Mouse (Mus musculus): ENCODE measurements around the gene Snapin.
A peak's percentile ranks its signal among the peaks of the same experiment; 100 is the strongest.

The Snapin gene

DNA sequence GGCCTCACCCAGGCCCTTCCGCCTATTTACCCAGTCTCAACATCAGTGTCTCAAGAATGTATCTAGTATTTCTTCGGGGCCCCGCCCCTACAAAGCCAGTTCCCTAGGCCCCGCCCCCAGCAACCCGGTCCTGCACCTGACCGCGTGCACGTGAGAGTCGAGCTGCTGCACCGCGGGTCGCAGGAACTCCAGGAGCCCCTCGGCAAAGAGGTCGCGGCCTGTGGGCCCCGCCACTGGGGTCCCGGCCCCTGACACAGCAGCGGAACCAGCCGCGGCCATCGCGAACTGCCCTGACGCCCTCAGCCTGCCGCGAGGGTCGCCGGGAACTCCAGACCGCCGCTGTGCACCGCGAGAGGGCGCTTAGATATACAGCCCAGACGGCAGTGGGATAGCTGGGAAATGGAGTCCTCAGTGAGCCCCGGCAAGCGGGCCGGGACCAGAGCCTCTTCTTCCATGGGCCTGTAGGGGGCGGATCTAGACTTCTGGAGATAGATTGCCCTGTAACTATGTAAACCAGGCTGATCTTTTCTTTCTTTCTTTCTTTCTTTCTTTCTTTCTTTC, at the start of gene Snapin:
Gene Snapin, minus strand, starts transcription at position 338 of the 561 bp plus-strand sequence.
- peak; percentile 97 for DNase-seq (ENCODE audit: low spot score)

DNA sequence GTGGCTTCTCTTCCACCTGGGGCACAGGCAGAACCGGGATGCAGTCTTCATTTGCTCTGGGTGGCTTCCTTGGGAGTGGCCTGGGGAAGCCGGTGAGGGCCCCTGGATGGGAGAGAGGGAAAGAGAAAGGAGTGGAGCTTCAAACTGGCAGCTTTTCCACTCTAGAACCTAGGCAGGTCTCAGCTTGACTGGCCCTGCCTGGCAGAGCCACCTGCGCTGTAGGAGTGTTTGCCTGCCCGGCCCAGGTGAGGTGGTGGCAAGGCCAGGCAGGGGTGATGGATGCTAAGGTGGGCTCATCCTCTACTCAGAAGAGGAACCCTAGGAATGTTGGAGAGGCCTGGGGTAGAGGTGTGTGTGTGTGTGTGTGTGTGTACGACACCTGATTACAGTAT, 47.1 kb upstream of the Snapin start:
- DNase-seq (ENCODE audit: low spot score), result no peak

DNA sequence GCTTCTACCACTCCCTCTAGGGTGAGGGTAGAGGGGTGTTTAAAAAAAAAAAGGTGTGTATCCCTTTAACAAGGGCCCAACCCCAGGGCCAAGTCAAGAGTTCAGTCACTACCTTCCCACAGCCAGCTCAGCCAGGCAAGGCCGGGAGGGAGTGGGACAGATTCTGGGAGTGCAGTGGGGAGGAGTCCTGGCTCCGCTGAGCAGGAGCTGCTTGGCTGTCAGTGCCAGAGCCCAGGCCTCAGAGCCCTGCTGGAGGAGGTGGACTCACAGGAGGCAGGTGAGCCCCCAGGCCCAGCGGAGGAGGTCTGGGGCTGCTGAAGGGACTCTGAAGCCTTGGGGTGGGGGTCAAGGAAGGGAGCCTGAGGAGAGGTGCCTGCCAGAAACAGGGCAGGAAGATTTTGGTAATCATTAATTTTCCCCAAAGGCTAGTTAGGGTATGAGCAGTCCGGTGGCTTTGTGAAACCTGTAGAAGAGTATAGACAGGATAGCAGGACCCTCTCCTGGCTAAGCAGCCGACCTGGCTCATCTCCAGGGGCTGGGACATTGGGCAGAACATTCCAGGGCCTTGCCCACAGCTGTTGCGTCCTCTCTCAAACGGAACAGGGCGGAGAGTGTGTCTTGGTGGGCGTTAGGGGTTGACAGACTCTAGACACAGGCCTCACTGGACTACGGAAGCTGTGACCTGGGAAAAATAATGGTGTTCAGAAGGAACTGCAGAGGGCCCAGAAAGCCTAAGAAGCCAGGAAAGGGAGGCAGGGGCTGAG, 46.5 kb upstream of the Snapin start, which contains the start of gene S100a16:
Gene S100a16, plus strand, starts transcription at position 114 of the 764 bp plus-strand sequence.
- DNase-seq (ENCODE audit: low spot score), result no peak

- DNase-seq (ENCODE audit: low spot score), result no peak
Measured at GRCm38 (mm10) chr3:90535446-90535845, 44.6 kb upstream of the Snapin start.

- no peak for DNase-seq (ENCODE audit: low spot score)
Measured at GRCm38 (mm10) chr3:90531713-90532112, 40.9 kb upstream of the Snapin start.

GRCm38 (mm10) chr3:90527291-90527873, 36.5 kb upstream of the Snapin start:
- no peak for DNase-seq (ENCODE audit: low spot score)

DNA sequence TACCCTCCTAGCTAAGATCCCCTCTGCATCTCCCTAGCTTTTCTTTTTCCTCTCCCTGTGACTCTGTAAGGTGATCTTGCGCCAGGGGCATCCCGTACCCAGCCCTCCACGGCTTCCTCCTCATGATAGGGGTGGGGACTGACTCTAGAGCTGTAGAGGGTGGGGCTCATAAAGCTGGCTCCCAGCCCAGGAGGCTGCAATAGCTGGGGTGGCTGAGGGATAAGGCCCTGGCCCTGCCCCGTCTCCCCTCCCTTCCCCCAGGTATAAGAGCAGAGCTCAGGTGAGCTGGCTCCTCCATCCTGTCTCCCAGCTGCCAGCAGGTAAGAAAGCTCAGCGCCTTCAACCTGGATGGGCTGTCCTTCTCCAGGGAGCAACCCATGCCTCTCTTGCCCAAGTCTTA, 35.7 kb upstream of the Snapin start, which contains the start of gene S100a14:
Gene S100a14, plus strand, starts transcription at position 277 of the 400 bp plus-strand sequence.
- DNase-seq (ENCODE audit: low spot score), result no peak

- DNase-seq (ENCODE audit: low spot score), result no peak
Measured at GRCm38 (mm10) chr3:90526076-90526475, 35.2 kb upstream of the Snapin start.

DNA sequence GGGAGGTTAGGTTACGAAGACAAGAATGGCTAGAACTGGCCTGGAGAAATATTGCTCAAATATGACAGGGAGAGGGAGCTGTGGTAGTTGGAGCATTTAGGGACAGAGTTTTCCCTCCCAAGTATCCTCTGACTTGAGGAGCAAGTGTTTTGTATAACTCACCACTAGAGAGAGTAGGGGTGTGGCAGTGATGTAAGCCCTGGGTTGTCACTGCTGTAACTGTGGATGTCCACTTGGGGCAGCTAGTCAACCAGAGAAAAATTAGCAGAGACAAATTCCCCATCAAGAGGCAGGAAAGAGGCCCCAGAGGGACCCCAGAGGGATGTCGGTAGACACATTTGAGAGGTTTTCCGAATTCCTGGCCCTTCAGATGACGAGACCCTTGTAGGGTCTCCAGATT, 34.6 kb upstream of the Snapin start:
- DNase-seq (ENCODE audit: low spot score), result peak; percentile 60

- no peak for DNase-seq (ENCODE audit: low spot score)
Measured at GRCm38 (mm10) chr3:90517711-90518110, 26.9 kb upstream of the Snapin start.

DNA sequence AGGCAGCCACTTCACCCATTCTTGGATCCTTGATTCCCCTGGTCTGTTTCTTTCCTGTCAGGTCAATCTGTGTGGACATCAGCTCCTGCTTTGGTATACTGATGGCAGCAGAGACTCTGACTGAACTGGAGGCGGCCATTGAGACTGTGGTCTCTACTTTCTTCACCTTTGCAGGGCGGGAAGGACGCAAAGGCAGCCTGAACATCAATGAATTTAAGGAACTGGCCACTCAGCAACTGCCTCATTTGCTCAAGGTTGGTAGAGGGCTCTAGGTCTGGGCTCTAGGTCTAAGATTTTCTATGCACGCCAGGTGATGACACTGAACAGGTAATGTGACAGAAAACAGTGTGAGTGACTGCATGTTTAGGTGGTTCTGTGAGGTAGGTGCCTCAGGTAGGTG, 25.0 kb upstream of the Snapin start:
- DNase-seq (ENCODE audit: low spot score), result no peak

- DNase-seq (ENCODE audit: low spot score), result no peak
Measured at GRCm38 (mm10) chr3:90515242-90515641, 24.4 kb upstream of the Snapin start.

- DNase-seq (ENCODE audit: low spot score), result peak; percentile 90
Measured at GRCm38 (mm10) chr3:90514691-90515090, 23.9 kb upstream of the Snapin start.

DNA sequence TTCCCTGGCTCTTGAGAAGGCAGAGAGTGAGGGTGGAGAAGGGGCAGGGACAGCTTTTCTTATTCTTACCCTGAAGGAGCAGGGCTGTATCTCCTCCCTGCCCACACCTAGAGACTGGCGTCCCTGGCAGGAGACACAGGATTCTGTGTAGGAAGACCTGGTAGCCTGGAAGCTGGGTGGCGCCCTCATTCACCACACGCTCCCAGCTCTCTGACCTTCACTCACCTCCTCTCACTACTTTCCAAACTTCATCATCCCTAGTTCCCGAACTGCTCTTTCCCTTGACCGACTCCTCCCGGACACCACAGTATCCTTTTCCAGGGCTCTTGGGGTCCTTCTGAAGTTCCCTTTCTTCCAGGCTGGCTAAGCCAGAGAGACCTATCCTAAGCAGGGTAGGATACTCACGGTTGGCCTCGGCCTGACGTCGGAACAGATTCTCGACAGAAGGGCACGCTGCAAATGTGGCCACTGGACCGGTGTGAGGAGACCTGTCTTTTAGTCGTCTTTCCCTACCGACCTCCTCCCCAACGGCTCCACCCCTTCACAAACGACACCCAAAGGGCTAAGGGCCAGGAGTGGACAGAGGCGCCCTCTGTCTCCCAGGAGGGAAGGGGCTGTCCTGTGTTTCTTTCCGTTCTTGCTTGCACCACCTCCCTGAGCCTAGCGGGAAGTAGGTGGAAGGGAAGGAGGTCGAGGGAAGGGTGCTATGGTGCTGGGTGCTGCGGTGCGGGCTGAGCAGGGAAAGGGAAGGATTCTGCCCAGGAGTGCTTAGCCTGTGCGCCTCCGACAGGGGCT, 23.2 kb upstream of the Snapin start, which contains the start of the genes S100a1 and S100a13:
Gene S100a1, minus strand, starts transcription at position 597 of the 795 bp plus-strand sequence.
Gene S100a13, plus strand, starts transcription at position 640 of the 795 bp plus-strand sequence.
- DNase-seq (ENCODE audit: low spot score), result peak; percentile 34

- DNase-seq (ENCODE audit: low spot score), result no peak
Measured at GRCm38 (mm10) chr3:90512948-90513642, 22.3 kb upstream of the Snapin start.

GRCm38 (mm10) chr3:90512276-90512675, 21.4 kb upstream of the Snapin start:
- no peak for DNase-seq (ENCODE audit: low spot score)

DNA sequence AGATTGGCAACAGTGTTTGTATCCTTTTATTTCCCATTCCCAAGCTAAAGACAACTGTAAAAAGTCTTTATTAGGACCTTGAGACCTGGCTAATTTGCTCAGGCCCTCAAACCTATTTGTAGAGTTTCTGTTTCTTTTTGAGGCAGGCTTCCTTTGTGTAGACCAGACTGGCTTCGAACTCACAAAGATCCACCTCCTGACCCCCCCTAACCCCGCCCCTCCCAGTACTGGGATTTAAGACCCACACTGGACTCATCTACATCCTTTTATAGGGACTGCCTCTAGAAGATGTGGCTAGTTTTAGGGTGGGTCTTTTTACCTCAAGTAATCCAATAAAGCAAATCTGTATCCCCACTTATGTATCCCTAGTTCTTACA, 18.9 kb upstream of the Snapin start:
- no peak for DNase-seq (ENCODE audit: low spot score)

GRCm38 (mm10) chr3:90508950-90509746, 18.3 kb upstream of the Snapin start, which contains the start of gene Chtop:
Gene Chtop (minus strand): TSS chr3:90509498.
- DNase-seq (ENCODE audit: low spot score), result peak; percentile 100

GRCm38 (mm10) chr3:90508287-90508949, 17.6 kb upstream of the Snapin start:
- no peak for DNase-seq (ENCODE audit: low spot score)

DNA sequence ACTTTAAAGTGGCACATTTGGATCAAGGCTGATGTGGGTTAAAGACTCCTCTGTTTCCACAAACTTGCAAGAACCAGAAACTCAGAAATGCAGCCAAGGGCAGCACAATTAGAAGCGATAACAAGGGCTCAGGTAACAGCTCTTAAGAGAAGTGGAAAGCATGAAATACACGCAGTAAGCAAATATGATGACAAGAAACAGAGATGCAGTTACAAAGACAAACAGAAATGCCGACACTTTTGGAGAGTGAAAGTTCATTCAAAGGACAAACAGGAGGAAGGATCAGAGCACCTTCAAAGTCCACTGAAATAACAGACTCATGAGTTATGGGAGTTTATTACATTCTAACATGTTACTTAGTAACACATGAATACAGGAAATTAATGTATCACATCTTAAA, 15.5 kb upstream of the Snapin start:
- no peak for DNase-seq (ENCODE audit: low spot score)
